Comparison of ENCODE assay signal across 19 mouse cellular contexts in the genomic region with DNA sequence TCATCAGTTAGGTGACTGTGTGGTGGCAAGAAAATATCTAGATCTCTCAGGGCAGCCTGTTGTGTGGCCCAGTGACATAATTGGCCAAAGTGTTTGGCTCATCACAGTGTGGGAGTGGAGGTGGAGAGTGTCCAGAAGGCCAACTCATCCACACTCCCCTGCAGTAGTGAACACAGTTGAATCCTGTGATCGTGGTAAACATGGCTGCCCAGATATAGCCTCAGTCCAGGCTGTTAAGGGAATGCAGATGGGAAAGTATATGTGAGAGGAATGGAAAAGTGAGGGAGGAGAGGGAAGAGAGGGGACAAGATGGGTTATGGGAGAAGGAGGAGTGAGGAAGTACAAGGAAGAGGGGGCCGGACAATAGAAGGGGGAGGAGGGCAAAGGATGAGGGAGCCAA. TPM values are rescaled to one million over a fixed set of nuclear protein-coding genes. Genes with fewer than 3 reads are reported as not detected.
"Had no signal": no experiment of that assay in that cellular context is flagged by ENCODE, and none has a peak within 500 bp of the region (broad histone marks: within the 10 kb centered on the region; RNA-seq: fewer than 3 reads in every experiment).

No protein-coding gene starts in this region.

- H3K27ac ChIP-seq: kidney, embryonic 15.5 days; limb, embryonic 13.5 days; liver, embryonic 15.5 days; midbrain, embryonic 12.5 days; stomach, embryonic 15.5 days had no signal

- H3K4me3 ChIP-seq: kidney, embryonic 15.5 days; limb, embryonic 13.5 days; liver, embryonic 15.5 days; midbrain, embryonic 12.5 days; stomach, embryonic 15.5 days had no signal

- H3K27me3 ChIP-seq: kidney, embryonic 15.5 days; limb, embryonic 13.5 days; liver, embryonic 15.5 days; midbrain, embryonic 12.5 days; stomach, embryonic 15.5 days had no signal

- H3K4me1 ChIP-seq: kidney, embryonic 15.5 days; limb, embryonic 13.5 days; liver, embryonic 15.5 days; midbrain, embryonic 12.5 days; stomach, embryonic 15.5 days had no signal

- H3K4me2 ChIP-seq: kidney, embryonic 15.5 days; limb, embryonic 13.5 days; liver, embryonic 15.5 days; lung, embryonic 14.5 days; midbrain, embryonic 12.5 days; stomach, embryonic 15.5 days had no signal

- H3K9me3 ChIP-seq: kidney, embryonic 15.5 days; limb, embryonic 13.5 days; liver, embryonic 15.5 days; midbrain, embryonic 12.5 days; stomach, embryonic 15.5 days had no signal

- H3K9ac ChIP-seq: kidney, embryonic 15.5 days; limb, embryonic 13.5 days; liver, embryonic 15.5 days; lung, embryonic 14.5 days; midbrain, embryonic 12.5 days; stomach, embryonic 15.5 days had no signal

- H3K36me3 ChIP-seq: kidney, embryonic 15.5 days; limb, embryonic 13.5 days; liver, embryonic 15.5 days; midbrain, embryonic 12.5 days; stomach, embryonic 15.5 days had no signal

- DNase-seq: left cerebral cortex, postnatal 4 days; lung, postnatal 14 days; right cerebral cortex, postnatal 14 days; thymus, postnatal 4 days had no signal

RNA-seq across cellular contexts. Expression of a gene that starts 25.3 kb away (rescaled TPM):
- total RNA-seq: left cerebral cortex, adult 18-20 months; left cerebral cortex, postnatal 10 days; left cerebral cortex, postnatal 4 days; liver, adult 2 months; megakaryocyte-erythroid progenitor cell, adult 5-6 weeks; midbrain, postnatal 0 days had no signal
- polyA plus RNA-seq: kidney, embryonic 15.5 days; limb, embryonic 13.5 days; liver, adult 2 months; liver, embryonic 15.5 days; lung, embryonic 14.5 days; midbrain, embryonic 12.5 days; midbrain, postnatal 0 days; neural tube, embryonic 14.5 days; stomach, embryonic 15.5 days had no signal

RNA-seq across cellular contexts. Expression of a gene that starts 35.4 kb away (rescaled TPM):
- total RNA-seq: layer of hippocampus, postnatal 14 days; left cerebral cortex, adult 18-20 months; left cerebral cortex, postnatal 10 days; left cerebral cortex, postnatal 4 days had no signal
- polyA plus RNA-seq: limb, embryonic 13.5 days; neural tube, embryonic 14.5 days had no signal

RNA-seq across cellular contexts. Expression of a gene that starts 51.2 kb away (rescaled TPM):
- total RNA-seq: layer of hippocampus, adult 8-10 months; layer of hippocampus, postnatal 14 days; left cerebral cortex, adult 18-20 months; left cerebral cortex, postnatal 10 days; left cerebral cortex, postnatal 4 days; megakaryocyte-erythroid progenitor cell, adult 5-6 weeks; midbrain, postnatal 0 days had no signal
- polyA plus RNA-seq: large intestine, adult 2 months; limb, embryonic 13.5 days; liver, adult 2 months; lung, embryonic 14.5 days; midbrain, embryonic 12.5 days; midbrain, postnatal 0 days; neural tube, embryonic 14.5 days; stomach, embryonic 15.5 days had no signal
